Mouse (Mus musculus) T-cell, adult 2 months (primary cell): ENCODE results near the gene Prmt3.

ENCODE experiments used
- DNase-seq: peaks from one replicate; pipeline ENCODE4 v3.0.0; 2022; ENCODE audit warnings: low spot score

Gene Prmt3

GRCm38 (mm10) chr7:49797171-49797570 is 19.0 kb downstream of the Prmt3 start:
- DNase-seq = no peak

- DNase-seq = no peak
Observed at GRCm38 (mm10) chr7:49803511-49803910, 25.4 kb downstream of the Prmt3 start.

GRCm38 (mm10) chr7:49804638-49805165 is 26.6 kb downstream of the Prmt3 start:
- no peak for DNase-seq

- no peak for DNase-seq
Observed at GRCm38 (mm10) chr7:49805618-49806017, 27.5 kb downstream of the Prmt3 start.

GRCm38 (mm10) chr7:49807093-49807682 is 29.0 kb downstream of the Prmt3 start:
- no peak for DNase-seq

GRCm38 (mm10) chr7:49807846-49808622 is 29.9 kb downstream of the Prmt3 start:
- DNase-seq = no peak

- no peak for DNase-seq
Observed at GRCm38 (mm10) chr7:49809100-49809499, 31.0 kb downstream of the Prmt3 start.

- no peak for DNase-seq
Observed at GRCm38 (mm10) chr7:49809562-49809961, 31.4 kb downstream of the Prmt3 start.

GRCm38 (mm10) chr7:49811346-49811745 is 33.2 kb downstream of the Prmt3 start:
- no peak for DNase-seq

- no peak for DNase-seq
Observed at GRCm38 (mm10) chr7:49819393-49819792, 41.2 kb downstream of the Prmt3 start.

- no peak for DNase-seq
Observed at GRCm38 (mm10) chr7:49821370-49821769, 43.2 kb downstream of the Prmt3 start.

GRCm38 (mm10) chr7:49822028-49822427 is 43.9 kb downstream of the Prmt3 start:
- no peak for DNase-seq

- no peak for DNase-seq
Observed at GRCm38 (mm10) chr7:49823595-49823994, 45.4 kb downstream of the Prmt3 start.

- DNase-seq = no peak
Observed at GRCm38 (mm10) chr7:49824043-49824442, 45.9 kb downstream of the Prmt3 start.

- no peak for DNase-seq
Observed at GRCm38 (mm10) chr7:49824581-49824980, 46.4 kb downstream of the Prmt3 start.

- no peak for DNase-seq
Observed at GRCm38 (mm10) chr7:49825492-49825891, 47.3 kb downstream of the Prmt3 start.

- no peak for DNase-seq
Observed at GRCm38 (mm10) chr7:49827920-49828319, 49.8 kb downstream of the Prmt3 start.

GRCm38 (mm10) chr7:49842366-49843282 is 64.5 kb downstream of the Prmt3 start:
- DNase-seq = no peak

- DNase-seq = no peak
Observed at GRCm38 (mm10) chr7:49843304-49843933, 65.3 kb downstream of the Prmt3 start.

- no peak for DNase-seq
Observed at GRCm38 (mm10) chr7:49847939-49848338, 69.8 kb downstream of the Prmt3 start.

- DNase-seq = no peak
Observed at GRCm38 (mm10) chr7:49853342-49854181, 75.4 kb downstream of the Prmt3 start.
